Mouse (Mus musculus): ENCODE measurements around the gene Eva1b.

- TF ChIP-seq CTCF (conservative IDR thresholded peaks at IDR 0.05; ENCODE audit: insufficient read depth, insufficient read length, low read depth, low read length) (no peak), POLR2A (IDR thresholded peaks at IDR 0.05; ENCODE audit: low read depth, low read length) (no peak)
Observed at GRCm38 (mm10) chr4:126151701-126152440, 4.3 kb downstream of the Eva1b start.
